Mouse (Mus musculus) ovary, adult 18-20 months (tissue): Measurements from ENCODE around the gene Rap1a.
A peak's percentile ranks its signal among the peaks of the same experiment; 100 is the strongest.

Experiments used
- DNase-seq: peaks from one replicate; pipeline ENCODE4 v3.0.0; 2022; ENCODE audit warnings: low spot score, mixed read lengths

The Rap1a gene

DNA sequence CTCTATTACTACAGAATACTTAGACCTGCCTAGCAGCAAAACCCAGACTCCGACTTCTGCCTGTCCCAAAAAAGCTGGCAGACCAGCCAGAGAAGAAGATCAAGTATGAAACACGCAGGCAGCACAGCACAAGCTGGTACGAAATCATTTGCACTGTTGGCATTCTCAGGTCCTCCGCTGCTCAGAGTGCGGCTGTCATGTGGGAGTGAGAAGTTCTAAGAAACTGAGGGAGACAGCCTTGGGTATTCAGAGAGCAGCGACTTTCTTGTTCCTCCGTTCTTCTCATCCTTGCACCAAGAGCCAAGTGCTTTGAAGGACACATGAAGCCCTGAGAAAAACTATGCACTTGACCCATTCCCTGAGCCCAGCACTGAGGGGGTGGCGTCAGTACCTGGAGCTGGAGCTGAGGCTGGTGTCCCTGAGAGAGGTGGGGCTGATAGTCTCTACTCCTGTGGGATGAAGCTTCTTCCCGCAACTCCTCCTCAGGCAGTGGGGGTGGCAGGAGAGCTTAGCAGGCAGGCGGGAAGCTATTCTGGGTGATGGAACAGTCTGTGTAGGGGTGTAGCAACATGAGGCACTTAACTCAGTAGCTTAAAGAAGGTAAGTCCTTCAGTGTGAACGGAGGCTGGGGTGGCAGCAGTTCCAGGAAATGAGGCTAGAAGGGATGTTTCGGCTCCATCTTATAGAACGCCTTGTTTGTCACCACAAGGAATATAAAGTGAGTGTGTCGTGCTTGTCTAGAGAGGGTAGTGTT lies 107.6 kb downstream of the Rap1a start:
- DNase-seq = no peak

GRCm38 (mm10) chr3:105688536-105688935 lies 112.6 kb downstream of the Rap1a start:
- no peak for DNase-seq

DNA sequence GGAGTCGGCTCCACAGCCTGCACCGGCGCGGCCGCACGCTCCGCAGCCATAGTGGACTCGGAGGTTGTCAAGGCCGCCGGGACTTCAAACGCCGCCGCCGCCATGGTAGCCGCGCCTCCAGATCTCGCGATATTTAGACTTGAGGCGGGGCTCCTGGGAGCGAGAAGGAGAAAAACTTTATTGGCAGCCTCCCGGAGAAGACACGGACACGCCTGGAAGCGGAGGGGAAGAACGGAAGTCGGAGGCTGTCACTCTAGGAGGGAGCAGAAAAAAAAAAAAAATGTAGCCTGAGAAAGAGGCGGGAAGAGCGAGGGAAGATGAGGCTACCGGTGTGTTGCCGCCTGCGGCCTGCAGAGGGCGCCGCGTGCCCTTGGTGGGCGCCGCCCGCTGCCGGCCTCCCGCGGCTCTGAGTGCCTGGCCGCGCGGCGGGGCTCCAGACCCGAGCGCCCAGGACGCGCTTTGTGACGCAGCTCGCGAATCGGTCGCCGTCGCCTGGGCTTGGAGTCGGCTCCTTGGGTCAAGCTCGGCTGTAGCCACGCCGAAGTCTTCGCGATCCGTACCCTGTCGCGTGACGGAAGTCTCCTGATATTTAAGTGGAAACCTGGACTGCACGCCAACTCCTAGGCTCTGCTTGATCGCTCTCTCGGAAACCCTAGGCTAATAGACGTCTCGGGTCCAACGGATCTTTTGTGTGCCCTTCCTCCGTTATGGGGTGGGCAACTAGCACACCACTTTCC lies 113.6 kb downstream of the Rap1a start, which contains the start of gene Ddx20:
TSS of gene Ddx20 (minus strand) at position 251 of the 737 bp plus-strand sequence.
- peak; percentile 96 for DNase-seq

- DNase-seq = no peak
These were observed 114.5 kb downstream of the Rap1a start for GRCm38 (mm10) chr3:105686394-105687323.

- DNase-seq = no peak
These were observed 120.8 kb downstream of the Rap1a start for GRCm38 (mm10) chr3:105680346-105680745.
